Mouse (Mus musculus): Measurements from ENCODE around the gene Cdk10. TPM values are rescaled to one million over a fixed set of nuclear protein-coding genes. Genes with fewer than 3 reads are reported as not detected.
"Not testable (repeated sequence)": the region's sequence is repeated elsewhere in the genome, so short reads cannot be mapped to it uniquely, and the experiment has no call there.

The Cdk10 gene
- polyA plus RNA-seq, 1 experiment from 2014 or later, result 36.8 TPM

- Histone ChIP-seq H3K36me3 (replicated peaks) (peaks cover 68% of the 10 kb centered on the region), H3K4me3 (peak overlapping the region; percentile 94)
- WGBS, result 65% methylated on average over 6 of the region's 6 CpGs
Measured at GRCm38 (mm10) chr8:123255170-123255569, 30.5 kb downstream of the Cdk10 start.

DNA sequence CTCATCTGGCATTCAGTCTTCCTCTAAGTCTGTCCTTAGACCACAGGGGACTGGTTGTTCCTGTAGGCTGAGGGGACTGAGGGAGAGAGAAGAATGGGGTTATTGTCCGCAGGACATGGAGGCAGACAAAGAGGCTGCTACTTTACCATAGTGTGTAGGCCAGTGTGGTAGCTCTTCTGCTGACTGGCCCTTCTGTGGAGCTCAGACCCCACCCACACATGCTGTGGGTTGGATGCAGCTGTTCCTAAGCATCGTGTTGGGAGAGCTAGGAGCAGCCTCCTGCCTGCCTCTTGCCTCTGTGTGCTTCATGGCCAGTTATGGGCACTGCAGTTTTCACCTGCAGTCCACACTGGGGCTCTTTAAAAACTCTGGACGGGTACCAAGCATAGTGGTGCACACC is 32.5 kb downstream of the Cdk10 start:
- Histone ChIP-seq H3K4me1 (peaks cover 39% of the 10 kb centered on the region), H3K9me3 (no peaks in the 10 kb centered on the region), H3K27ac (no peak overlapping the region), H3K4me3 (no peak overlapping the region), H3K27me3 (ENCODE audit: poor library complexity, severe bottlenecking) (no peaks in the 10 kb centered on the region), H3K36me3 (replicated peaks) (peaks cover 64% of the 10 kb centered on the region)
- no peak for DNase-seq (ENCODE audit: extremely low spot score, low spot score)
- 71% methylated on average over 3 of the region's 3 CpGs for WGBS

More at GRCm38 (mm10) chr8:123255170-123255569, 30.5 kb downstream of the Cdk10 start:
- Histone ChIP-seq H3K4me1 (peaks cover 40% of the 10 kb centered on the region), H3K27ac (no peak overlapping the region), H3K27me3 (ENCODE audit: poor library complexity, severe bottlenecking) (no peaks in the 10 kb centered on the region), H3K9me3 (no peaks in the 10 kb centered on the region)
- DNase-seq (ENCODE audit: extremely low spot score, low spot score), result no peak

DNA sequence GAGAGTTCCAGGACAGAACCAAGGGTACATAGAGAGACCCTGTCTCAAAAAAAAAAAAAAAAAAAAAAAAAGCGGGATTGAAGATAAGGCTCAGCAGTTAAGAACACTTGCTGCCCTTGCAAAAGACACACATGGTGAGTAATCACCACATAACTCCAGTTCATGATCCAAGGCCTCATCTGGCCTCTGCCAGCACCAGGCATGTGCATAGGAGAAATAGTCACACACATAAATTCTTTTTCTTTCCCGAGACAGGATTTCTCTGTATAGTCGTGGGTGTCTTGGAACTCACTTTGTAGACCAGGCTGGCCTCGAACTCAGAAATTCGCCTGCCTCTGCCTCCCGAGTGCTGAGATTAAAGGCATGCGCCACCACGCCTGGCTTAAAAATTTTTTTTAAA is 33.0 kb downstream of the Cdk10 start:
- H3K9me3 ChIP-seq; H3K27ac ChIP-seq; H3K4me3 ChIP-seq; H3K27me3 ChIP-seq (ENCODE audit: poor library complexity, severe bottlenecking); DNase-seq (ENCODE audit: extremely low spot score, low spot score): not testable (repeated sequence)
- Histone ChIP-seq H3K4me1 (peaks cover 34% of the 10 kb centered on the region), H3K36me3 (replicated peaks) (peaks cover 65% of the 10 kb centered on the region)
- 91% methylated on average over 8 of the region's 8 CpGs for WGBS

- H3K4me1 ChIP-seq, result no peaks in the 10 kb centered on the region
- H3K4me3 ChIP-seq, result no peak overlapping the region
- H3K27me3 ChIP-seq (ENCODE audit: poor library complexity, severe bottlenecking), result no peaks in the 10 kb centered on the region
- H3K9me3 ChIP-seq, result no peaks in the 10 kb centered on the region
- no peak overlapping the region for H3K27ac ChIP-seq
- WGBS, result 88% methylated on average over 14 of the region's 14 CpGs
- H3K36me3 ChIP-seq (replicated peaks), result peaks cover 100% of the 10 kb centered on the region
- DNase-seq (ENCODE audit: extremely low spot score, low spot score), result no peak
Measured at GRCm38 (mm10) chr8:123267926-123268656, 43.4 kb downstream of the Cdk10 start.

- 95% methylated on average over 10 of the region's 10 CpGs for WGBS
- no peak for DNase-seq (ENCODE audit: extremely low spot score, low spot score)
- Histone ChIP-seq H3K4me1 (no peaks in the 10 kb centered on the region), H3K4me3 (no peak overlapping the region), H3K27ac (no peak overlapping the region), H3K27me3 (ENCODE audit: poor library complexity, severe bottlenecking) (no peaks in the 10 kb centered on the region), H3K36me3 (replicated peaks) (peaks cover 100% of the 10 kb centered on the region), H3K9me3 (no peaks in the 10 kb centered on the region)
Measured at GRCm38 (mm10) chr8:123271147-123271546, 46.5 kb downstream of the Cdk10 start.

DNA sequence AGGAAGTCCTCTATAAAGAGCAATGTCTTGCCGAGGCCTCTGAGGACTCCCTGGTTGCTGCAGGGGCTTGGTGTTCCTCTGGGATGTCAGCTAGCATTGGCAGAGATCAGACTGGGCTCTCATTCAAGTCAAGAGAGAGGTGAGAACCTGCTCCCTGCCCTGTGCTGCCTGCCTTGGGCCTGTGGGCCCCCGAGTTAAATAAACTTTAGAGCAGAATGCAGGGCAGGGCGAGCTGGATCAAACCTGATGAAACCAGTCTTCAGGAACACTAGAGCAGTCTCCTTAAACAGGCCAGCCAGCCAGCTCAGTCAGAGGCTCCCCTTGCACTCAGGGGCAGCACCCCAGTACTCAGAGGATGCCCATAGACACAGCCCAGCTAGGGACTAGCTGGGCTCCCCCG is 47.3 kb downstream of the Cdk10 start:
- Histone ChIP-seq H3K27ac (0 out of 2 replicates have a peak overlapping the region, but pooled peaks have one; percentile 37), H3K4me3 (no peak overlapping the region), H3K36me3 (replicated peaks) (peaks cover 100% of the 10 kb centered on the region), H3K4me1 (no peaks in the 10 kb centered on the region), H3K9me3 (no peaks in the 10 kb centered on the region), H3K27me3 (ENCODE audit: poor library complexity, severe bottlenecking) (no peaks in the 10 kb centered on the region)
- DNase-seq (ENCODE audit: extremely low spot score, low spot score), result no peak
- whole genome bisulfite sequencing, result 81% methylated on average over 4 of the region's 4 CpGs

DNA sequence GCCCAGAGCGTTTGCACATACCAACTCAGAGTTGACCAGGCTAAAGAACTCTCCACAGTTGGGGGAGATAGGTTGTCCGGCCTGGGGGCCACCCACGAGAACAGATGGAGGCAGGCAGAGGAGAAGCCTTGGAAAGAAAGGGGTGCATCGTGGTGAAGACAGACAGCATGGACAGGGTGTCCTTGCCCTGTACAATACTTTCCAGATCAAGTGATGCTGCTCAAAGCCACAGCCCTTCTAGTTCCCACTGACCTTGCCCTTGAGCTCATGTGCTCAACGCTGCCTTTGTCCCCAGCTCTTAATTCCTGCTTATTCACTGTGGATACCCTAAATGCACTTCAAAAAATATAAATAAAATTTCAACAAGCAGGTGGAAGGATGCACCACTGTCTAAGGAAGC is 49.8 kb downstream of the Cdk10 start:
- Histone ChIP-seq H3K27me3 (ENCODE audit: poor library complexity, severe bottlenecking) (no peaks in the 10 kb centered on the region), H3K4me1 (no peaks in the 10 kb centered on the region), H3K36me3 (replicated peaks) (peaks cover 94% of the 10 kb centered on the region), H3K9me3 (no peaks in the 10 kb centered on the region), H3K4me3 (no peak overlapping the region), H3K27ac (no peak overlapping the region)
- 91% methylated on average over 5 of the region's 5 CpGs for WGBS
- DNase-seq (ENCODE audit: extremely low spot score, low spot score), result no peak

- no peak overlapping the region for H3K27ac ChIP-seq
- peaks cover 92% of the 10 kb centered on the region for H3K36me3 ChIP-seq (replicated peaks)
- no peaks in the 10 kb centered on the region for H3K27me3 ChIP-seq (ENCODE audit: poor library complexity, severe bottlenecking)
- 96% methylated on average over 12 of the region's 12 CpGs for WGBS
- no peaks in the 10 kb centered on the region for H3K4me1 ChIP-seq
- H3K9me3 ChIP-seq, result no peaks in the 10 kb centered on the region
- no peak for DNase-seq (ENCODE audit: extremely low spot score, low spot score)
- no peak overlapping the region for H3K4me3 ChIP-seq
Measured at GRCm38 (mm10) chr8:123275096-123275495, 50.5 kb downstream of the Cdk10 start.

- Histone ChIP-seq H3K27me3 (ENCODE audit: poor library complexity, severe bottlenecking) (no peaks in the 10 kb centered on the region), H3K4me3 (no peak overlapping the region), H3K36me3 (replicated peaks) (peaks cover 88% of the 10 kb centered on the region), H3K9me3 (no peaks in the 10 kb centered on the region), H3K4me1 (no peaks in the 10 kb centered on the region), H3K27ac (no peak overlapping the region)
- DNase-seq (ENCODE audit: extremely low spot score, low spot score), result no peak
- WGBS, result 85% methylated on average over 7 of the region's 7 CpGs
Measured at GRCm38 (mm10) chr8:123278445-123278844, 53.8 kb downstream of the Cdk10 start.

- H3K27ac ChIP-seq, result no peak overlapping the region
- no peak for DNase-seq (ENCODE audit: extremely low spot score, low spot score)
- peaks cover 88% of the 10 kb centered on the region for H3K36me3 ChIP-seq (replicated peaks)
- H3K27me3 ChIP-seq (ENCODE audit: poor library complexity, severe bottlenecking), result no peaks in the 10 kb centered on the region
- H3K4me3 ChIP-seq, result no peak overlapping the region
- 95% methylated on average over 4 of the region's 4 CpGs for WGBS
- no peaks in the 10 kb centered on the region for H3K9me3 ChIP-seq
- H3K4me1 ChIP-seq, result no peaks in the 10 kb centered on the region
Measured at GRCm38 (mm10) chr8:123279828-123280227, 55.2 kb downstream of the Cdk10 start.

DNA sequence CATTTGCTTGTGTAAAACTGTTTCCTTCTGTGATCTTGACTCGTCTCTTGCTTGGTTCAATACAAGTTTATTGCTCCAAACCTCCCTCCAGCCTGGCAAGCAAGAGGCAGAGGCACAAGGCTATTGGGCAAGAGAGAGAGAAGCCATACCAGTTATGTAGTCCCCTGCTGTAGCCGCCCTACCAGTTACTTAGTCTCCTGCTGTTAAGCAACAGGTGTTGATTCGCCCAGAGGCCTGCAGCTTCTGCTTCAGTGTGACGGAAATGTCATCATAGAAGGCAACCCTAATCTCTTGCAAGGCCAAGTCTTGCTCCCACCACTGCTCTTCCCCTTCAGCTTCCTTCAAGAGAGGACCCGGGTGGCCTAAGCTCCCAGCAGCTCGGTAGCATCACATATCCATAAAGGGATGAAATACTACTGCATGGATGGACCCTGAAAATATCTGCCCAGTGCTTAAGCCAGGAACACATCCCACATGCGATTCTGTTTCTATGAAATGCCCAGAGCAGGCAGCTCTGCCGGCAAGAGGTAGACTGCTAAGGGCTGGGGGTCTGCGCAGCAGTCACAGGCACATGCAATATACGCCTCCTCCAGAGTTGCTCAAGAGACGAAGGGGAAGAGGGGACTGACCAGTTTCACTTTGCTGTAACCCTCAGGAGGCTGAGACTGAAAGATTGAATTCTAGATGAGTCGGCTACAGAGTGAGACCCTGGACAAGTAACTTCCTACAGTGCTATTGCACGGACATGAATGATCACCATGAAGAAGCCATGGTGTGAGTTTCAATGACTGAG is 55.9 kb downstream of the Cdk10 start:
- no peaks in the 10 kb centered on the region for H3K4me1 ChIP-seq
- no peaks in the 10 kb centered on the region for H3K27me3 ChIP-seq (ENCODE audit: poor library complexity, severe bottlenecking)
- no peak for DNase-seq (ENCODE audit: extremely low spot score, low spot score)
- 88% methylated on average over 13 of the region's 13 CpGs for WGBS
- H3K9me3 ChIP-seq, result no peaks in the 10 kb centered on the region
- H3K4me3 ChIP-seq, result no peak overlapping the region
- peaks cover 88% of the 10 kb centered on the region for H3K36me3 ChIP-seq (replicated peaks)
- no peak overlapping the region for H3K27ac ChIP-seq
